Mouse (Mus musculus) cortical plate, adult 2 months (tissue): ENCODE measurements at regions not wholly inside any gene's neighbourhood (a gene's known extent, or its start where the extent isn't known, plus 50 kb on each side); places are given as distances from the start of the nearest gene placed in this dataset.

ENCODE experiments used
- CTCF ChIP-seq: fragments of 200-500 bp; IDR thresholded peaks from 2 replicates; pipeline ENCODE4 v1.5.1; 2011; ENCODE audit warnings: mild to moderate bottlenecking, control low read depth, low read length; ENCODE audit not compliant: insufficient read depth; ENCODE audit errors: extremely low read depth
- POLR2A ChIP-seq: fragments of 200-500 bp; IDR thresholded peaks from 2 replicates; pipeline ENCODE4 v1.6.1; 2011; ENCODE audit warnings: mild to moderate bottlenecking, low read length, control low read depth; ENCODE audit not compliant: insufficient read depth; ENCODE audit errors: extremely low read depth

DNA sequence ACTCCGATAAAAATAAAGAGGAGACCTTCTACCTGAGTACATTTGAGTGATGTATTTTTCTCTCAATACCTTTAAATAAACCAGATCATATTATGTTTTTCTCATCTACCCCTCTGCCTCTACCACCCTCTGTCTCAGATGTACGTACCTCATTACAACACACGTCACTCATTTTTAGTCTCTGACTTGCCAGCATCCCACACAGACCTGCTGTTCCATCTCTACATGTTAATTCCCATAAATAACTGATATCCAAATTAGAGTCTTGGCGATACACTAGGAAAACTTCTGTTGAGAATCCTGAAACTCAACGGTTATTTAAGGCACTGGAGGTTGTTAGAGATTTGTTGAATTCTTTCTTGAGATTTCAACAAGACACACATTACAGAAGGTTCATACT, 509.9 kb upstream of the Gcfc2 start:
- TF ChIP-seq CTCF (no peak), POLR2A (no peak)
